Mouse (Mus musculus) neural tube, embryonic 15.5 days (tissue): ENCODE data around the gene Nkapl. TPM values are rescaled to one million over a fixed set of nuclear protein-coding genes. Genes with fewer than 3 reads are reported as not detected.
"Not testable (repeated sequence)": the region's sequence is repeated elsewhere in the genome, so short reads cannot be mapped to it uniquely, and the experiment has no call there.

ENCODE experiments used
- ATAC-seq: fragments of 200-750 bp; cut with Nextera tagmentation; 2 replicates; pipeline ENCODE4 v1.8.0; 2017; ENCODE audit warnings: mild to moderate bottlenecking, moderate TSS enrichment, moderate library complexity; ENCODE audit not compliant: low FRiP score
- H3K27ac ChIP-seq: fragments of 300-500 bp; sonication (generic); replicated peaks from 2 replicates; pipeline ENCODE4 v1.5.1; 2015; ENCODE audit warnings: mild to moderate bottlenecking, inconsistent platforms
- H3K27me3 ChIP-seq: fragments of 300-500 bp; sonication (generic); replicated peaks from 2 replicates; pipeline ENCODE4 v1.6.1; 2015; ENCODE audit warnings: inconsistent platforms
- H3K36me3 ChIP-seq: fragments of 300-500 bp; sonication (generic); 2 replicates; pipeline ENCODE4 v1.6.1; 2015; ENCODE audit warnings: inconsistent platforms
- H3K4me1 ChIP-seq: fragments of 300-500 bp; sonication (generic); 2 replicates; pipeline ENCODE4 v1.6.1; 2015; ENCODE audit warnings: inconsistent platforms
- H3K4me2 ChIP-seq: fragments of 300-500 bp; sonication (generic); 2 replicates; pipeline ENCODE4 v1.6.1; 2015; ENCODE audit warnings: inconsistent platforms, mild to moderate bottlenecking, moderate library complexity
- H3K4me3 ChIP-seq: fragments of 300-500 bp; sonication (generic); replicated peaks from 2 replicates; pipeline ENCODE4 v1.5.1; 2015; ENCODE audit warnings: mild to moderate bottlenecking, inconsistent platforms
- H3K9ac ChIP-seq: fragments of 300-500 bp; sonication (generic); replicated peaks from 2 replicates; pipeline ENCODE4 v1.6.1; 2015; ENCODE audit warnings: mild to moderate bottlenecking, inconsistent platforms
- H3K9me3 ChIP-seq: fragments of 300-500 bp; sonication (generic); replicated peaks from 2 replicates; pipeline ENCODE4 v1.6.1; 2016; ENCODE audit warnings: inconsistent platforms
- WGBS: fragments of 180-500 bp; shearing (Covaris S2); methylation state at CpG from one replicate; pipeline ENCODE4 v1.1.7; 2015; ENCODE audit warnings: mixed read lengths; 5-methylcytosine and 5-hydroxymethylcytosine counted together
- polyA plus RNA-seq: library from polyadenylated mRNA; unstranded; fragments of >200 nt; fragmentation: Nextera tagmentation; extraction: Ambion mirVana; gene quantifications from 2 replicates; pipeline ENCODE4 v1.2.1, GENCODE M21; 2015

The Nkapl gene
- polyA plus RNA-seq, result 3.0 TPM in 2 replicates

DNA sequence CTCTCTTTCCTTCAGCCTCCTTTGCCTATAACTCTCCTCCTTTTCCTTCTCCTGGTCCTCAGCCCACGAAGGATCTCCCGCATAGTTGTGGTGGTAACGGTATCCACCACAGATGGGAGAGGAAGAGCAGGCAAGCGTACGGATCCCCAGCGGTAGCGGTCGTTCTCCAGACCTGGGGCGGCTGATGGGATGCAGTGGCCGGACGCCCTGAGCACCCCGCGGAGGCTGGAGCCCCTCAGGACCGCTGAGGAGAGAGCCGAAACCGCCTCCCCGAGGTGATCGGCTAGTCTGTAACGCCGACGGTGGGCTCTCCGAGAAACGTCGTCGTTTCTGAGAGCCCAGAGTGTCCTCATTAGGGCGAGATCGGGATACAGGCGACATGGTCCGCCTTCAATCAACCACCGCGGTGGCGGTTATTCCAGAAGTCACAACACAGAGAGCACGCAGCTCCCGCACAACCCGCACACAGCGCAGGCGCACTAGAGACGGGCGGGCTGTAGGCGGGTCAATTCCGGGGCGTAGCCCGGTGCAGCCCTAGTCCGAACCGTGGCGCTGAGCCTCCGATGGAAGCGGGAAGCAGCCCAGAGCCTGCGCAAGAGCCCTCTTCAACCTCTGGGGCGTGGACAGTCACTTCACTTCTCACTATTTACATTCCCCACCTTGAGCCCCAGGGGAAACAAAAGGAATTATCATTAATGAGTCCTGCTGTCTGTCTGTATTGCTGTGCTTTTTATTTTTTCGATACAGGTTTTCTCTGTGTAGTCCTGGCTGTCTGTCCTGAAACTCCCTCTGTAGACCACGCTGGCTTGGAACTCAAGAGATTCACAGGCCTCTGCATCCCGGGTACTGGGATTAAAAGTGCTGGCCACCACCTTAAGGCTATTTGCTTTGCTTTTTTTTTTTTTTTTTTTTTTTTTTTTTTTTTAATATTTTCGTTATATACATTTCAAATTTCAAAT lies at the start of gene Nkapl:
Gene Nkapl, minus strand, starts transcription at position 449 of the 959 bp plus-strand sequence.
- H3K4me2 ChIP-seq, result peak within 1 kb of the TSS; percentile 92
- H3K9ac ChIP-seq, result peak within 1 kb of the TSS; percentile 69
- WGBS, result under 1% methylated on average over 54 of the region's 54 CpGs
- H3K36me3 ChIP-seq, result no peaks in the 10 kb centered on the region
- ATAC-seq, result peak; percentile 100
- no peaks in the 10 kb centered on the region for H3K9me3 ChIP-seq
- 0 out of 2 replicates have a peak, but pooled peaks cover 8% of the 10 kb centered on the region for H3K4me1 ChIP-seq
- peak within 1 kb of the TSS; percentile 83 for H3K27ac ChIP-seq
- peak within 1 kb of the TSS; percentile 66 for H3K4me3 ChIP-seq
- no peaks in the 10 kb centered on the region; the same call in 1 of the 2 replicates for H3K27me3 ChIP-seq

DNA sequence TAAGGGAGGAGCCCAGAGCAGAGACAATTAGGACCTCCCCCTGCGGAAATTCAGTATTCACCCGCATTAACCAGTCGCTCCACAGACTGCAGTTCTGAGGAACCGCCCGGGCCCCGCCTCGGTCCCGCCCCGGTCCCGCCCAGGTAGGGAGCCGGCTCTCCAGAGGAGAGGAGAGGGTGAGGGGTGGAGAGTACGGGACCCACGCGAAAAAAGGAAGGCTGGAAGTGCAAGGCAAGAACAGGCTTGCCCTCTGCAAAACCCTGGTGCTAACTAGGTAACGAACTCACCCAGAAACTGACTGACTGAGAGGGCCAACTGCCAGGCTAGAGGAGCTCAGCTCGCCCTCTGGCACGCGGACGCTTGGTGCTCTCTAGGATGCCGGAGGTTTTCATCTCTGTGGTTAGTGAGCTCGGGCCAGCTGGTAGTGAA lies 37.9 kb upstream of the Nkapl start:
- Histone ChIP-seq H3K9me3 (no peaks in the 10 kb centered on the region), H3K9ac (peak overlapping the region; percentile 59), H3K4me1 (0 out of 2 replicates have a peak, but pooled peaks cover 4% of the 10 kb centered on the region), H3K27me3 (no peaks in the 10 kb centered on the region), H3K36me3 (no peaks in the 10 kb centered on the region), H3K4me2 (peak overlapping the region; percentile 68), H3K4me3 (peak overlapping the region; percentile 73), H3K27ac (peak overlapping the region; percentile 89)
- 0% methylated on average over 21 of the region's 21 CpGs for WGBS
- peak; percentile 99 for ATAC-seq

DNA sequence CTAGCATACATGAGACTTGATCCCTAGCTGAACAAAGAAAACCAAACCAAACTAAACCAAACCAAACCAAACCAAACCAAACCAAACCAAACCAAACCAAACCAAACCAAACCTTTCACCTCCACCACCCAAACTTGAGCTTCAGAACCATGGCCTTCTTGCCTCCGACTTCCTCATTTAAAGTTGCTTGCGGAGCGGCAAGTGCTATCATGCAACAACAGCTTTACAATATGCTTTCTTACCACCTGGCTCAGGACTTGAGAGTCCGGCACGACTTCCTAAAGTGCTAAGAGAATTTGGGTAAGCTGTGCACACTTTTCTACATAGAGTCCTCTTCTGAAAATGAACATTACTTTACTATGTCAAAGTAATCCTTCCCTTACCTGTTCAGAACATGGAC lies 34.0 kb upstream of the Nkapl start:
- Histone ChIP-seq H3K4me3 (no peak overlapping the region), H3K9ac (no peak overlapping the region), H3K36me3 (no peaks in the 10 kb centered on the region), H3K4me2 (no peak overlapping the region), H3K4me1 (0 out of 2 replicates have a peak, but pooled peaks cover 4% of the 10 kb centered on the region), H3K27me3 (no peaks in the 10 kb centered on the region), H3K27ac (no peak overlapping the region), H3K9me3 (no peaks in the 10 kb centered on the region)
- no peak for ATAC-seq
- WGBS, result 89% methylated on average over 5 of the region's 5 CpGs

DNA sequence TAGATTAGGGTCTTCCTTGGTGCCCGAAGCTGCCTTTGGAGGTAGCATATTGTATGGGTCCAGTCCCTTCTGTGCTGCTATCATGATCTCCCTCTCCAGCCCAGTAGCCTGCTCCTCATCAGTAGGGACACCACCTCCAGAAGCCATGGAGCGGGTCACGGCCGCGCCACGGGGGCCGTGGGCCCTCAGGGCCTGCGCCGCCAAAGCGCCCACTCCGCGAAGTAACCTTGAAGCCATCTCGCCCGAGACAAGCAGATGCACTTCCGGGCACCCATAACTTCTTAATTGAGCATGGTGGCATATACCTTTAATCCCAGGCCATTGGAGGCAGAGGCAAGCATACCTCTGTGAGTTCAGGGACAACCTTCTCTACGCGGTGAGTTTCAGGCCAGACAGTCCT lies 32.9 kb upstream of the Nkapl start, which contains the start of gene Gm11273:
Gene Gm11273, minus strand, starts transcription at position 237 of the 400 bp plus-strand sequence.
- not testable (repeated sequence) for H3K27ac ChIP-seq, H3K9ac ChIP-seq, H3K27me3 ChIP-seq, H3K4me3 ChIP-seq, H3K4me2 ChIP-seq, H3K9me3 ChIP-seq, ATAC-seq, H3K36me3 ChIP-seq, H3K4me1 ChIP-seq
- WGBS, result 94% methylated on average over 17 of the region's 17 CpGs

DNA sequence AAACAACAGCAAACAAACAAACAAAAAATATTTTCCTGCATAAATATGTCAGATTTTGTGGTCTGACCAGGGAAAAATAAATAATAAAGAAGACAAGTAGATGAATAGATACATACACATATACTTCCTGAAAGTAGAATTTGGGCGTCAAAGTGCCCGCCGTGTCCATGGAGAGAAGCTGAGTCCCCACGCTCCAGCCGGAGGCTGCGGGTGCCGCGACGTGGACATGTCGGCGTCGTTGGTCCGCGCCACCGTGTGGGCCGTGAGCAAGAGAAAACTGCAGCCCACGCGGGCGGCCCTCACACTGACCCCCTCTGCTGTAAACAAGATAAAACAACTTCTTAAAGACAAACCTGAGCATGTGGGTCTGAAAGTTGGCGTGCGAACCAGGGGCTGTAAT lies 26.8 kb upstream of the Nkapl start, which contains the start of gene AK157302:
Gene AK157302, plus strand, starts transcription at position 144 of the 400 bp plus-strand sequence.
- Histone ChIP-seq H3K4me3 (no peak within 1 kb of the TSS), H3K27ac (no peak within 1 kb of the TSS), H3K36me3 (no peaks in the 10 kb centered on the region), H3K4me1 (no peaks in the 10 kb centered on the region), H3K9ac (no peak within 1 kb of the TSS), H3K4me2 (no peak within 1 kb of the TSS), H3K9me3 (no peaks in the 10 kb centered on the region), H3K27me3 (no peaks in the 10 kb centered on the region)
- ATAC-seq, result no peak
- WGBS, result 93% methylated on average over 21 of the region's 21 CpGs

DNA sequence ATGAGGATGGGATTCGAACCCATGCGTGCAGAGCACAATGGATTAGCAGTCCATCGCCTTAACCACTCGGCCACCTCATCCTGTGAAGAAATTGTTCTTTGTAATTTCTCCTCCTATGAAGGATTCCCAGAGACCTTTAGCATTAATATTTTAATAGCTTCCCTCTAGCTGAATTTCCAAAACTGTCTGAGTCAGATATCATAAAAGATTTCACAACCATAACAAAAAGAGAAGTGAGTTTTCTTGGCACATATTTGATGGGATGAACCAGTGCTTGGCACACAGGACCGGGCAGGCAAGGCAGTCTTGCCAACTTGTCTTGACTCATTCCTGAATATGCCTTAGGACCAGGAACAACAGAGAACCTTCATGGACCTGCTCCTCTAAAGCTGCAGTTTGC lies 24.5 kb upstream of the Nkapl start:
- ATAC-seq, result no peak
- H3K4me1 ChIP-seq, result no peaks in the 10 kb centered on the region

DNA sequence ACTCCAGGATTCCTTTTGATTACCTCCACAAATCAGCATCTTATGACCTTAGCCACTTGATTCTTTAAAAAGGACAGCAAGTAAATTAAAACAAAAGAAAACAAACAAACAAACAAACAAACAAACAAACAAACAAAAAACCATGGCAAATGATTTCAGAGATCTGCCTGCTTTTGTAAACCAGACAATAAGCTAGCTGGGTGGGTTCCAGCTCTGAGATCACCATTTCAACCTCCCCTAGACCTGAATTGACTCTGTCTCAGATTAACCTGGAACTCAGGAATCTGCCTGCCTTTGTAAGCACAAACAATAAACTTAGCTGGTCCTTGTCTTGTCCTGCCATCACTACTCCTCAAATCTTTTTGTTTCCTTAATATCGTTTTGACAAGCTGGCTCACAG lies 18.6 kb upstream of the Nkapl start:
- Histone ChIP-seq H3K4me2 (no peak overlapping the region), H3K4me3 (no peak overlapping the region), H3K27ac (no peak overlapping the region), H3K36me3 (peaks cover 33% of the 10 kb centered on the region), H3K9ac (no peak overlapping the region), H3K4me1 (no peaks in the 10 kb centered on the region), H3K9me3 (0 out of 2 replicates have a peak, but pooled peaks cover 4% of the 10 kb centered on the region), H3K27me3 (no peaks in the 10 kb centered on the region)
- no peak for ATAC-seq
- 89% methylated on average over 1 of the region's 1 CpGs for WGBS

More for the DNA sequence above, 24.5 kb upstream of the Nkapl start:
- Histone ChIP-seq H3K9me3 (no peaks in the 10 kb centered on the region), H3K4me2 (no peak overlapping the region), H3K36me3 (0 out of 2 replicates have a peak, but pooled peaks cover 2% of the 10 kb centered on the region), H3K27me3 (no peaks in the 10 kb centered on the region), H3K27ac (no peak overlapping the region), H3K4me3 (no peak overlapping the region), H3K9ac (no peak overlapping the region)
- WGBS, result 95% methylated on average over 5 of the region's 5 CpGs

DNA sequence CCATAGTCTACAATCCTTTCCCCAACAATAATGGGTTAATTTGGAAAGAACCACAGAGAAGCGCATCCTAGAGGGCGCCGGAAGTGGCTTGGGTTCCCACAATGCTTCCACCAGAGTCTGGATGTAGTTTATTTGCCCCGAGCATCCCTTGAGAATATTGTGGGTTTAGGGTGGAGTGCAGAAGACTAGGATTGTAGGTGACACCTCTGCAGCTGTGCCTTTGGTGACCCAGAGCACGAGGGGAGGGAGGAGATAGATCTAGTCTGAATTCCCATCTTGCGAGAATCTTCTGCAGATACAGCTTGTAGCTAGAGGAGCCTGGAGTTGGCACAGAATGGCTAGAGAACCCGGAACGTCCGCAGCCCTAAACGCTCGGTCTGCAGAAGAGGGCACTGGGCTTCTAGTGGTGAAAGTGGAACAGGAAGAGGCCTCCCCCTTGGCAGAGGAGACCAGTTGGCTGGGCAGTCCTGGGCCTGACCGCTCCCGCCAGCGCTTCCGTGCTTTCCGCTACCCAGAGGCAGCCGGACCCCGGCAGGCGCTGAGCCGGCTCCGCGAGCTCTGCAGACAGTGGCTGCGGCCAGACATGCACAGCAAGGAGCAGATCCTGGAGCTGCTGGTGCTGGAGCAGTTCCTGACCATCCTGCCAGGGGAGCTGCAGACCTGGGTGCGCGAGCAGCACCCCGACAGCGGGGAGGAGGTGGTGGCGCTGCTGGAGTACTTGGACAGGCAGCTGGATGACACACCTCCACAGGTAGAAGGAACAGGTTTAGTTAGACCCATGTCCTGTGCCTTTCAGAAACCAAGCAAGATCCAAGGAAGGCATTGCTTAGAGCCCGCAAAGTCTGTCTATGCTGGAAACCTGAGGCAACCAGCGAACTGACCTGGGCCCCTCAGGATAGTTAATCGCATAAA lies 10.7 kb upstream of the Nkapl start, which contains the start of the genes Zkscan4 and Gm10065:
Gene Zkscan4, plus strand, starts transcription at position 149 of the 912 bp plus-strand sequence.
Gene Gm10065, minus strand, starts transcription at position 683 of the 912 bp plus-strand sequence.
- H3K27me3 ChIP-seq, H3K9me3 ChIP-seq, H3K36me3 ChIP-seq: not testable (repeated sequence)
- Histone ChIP-seq H3K9ac (peak within 1 kb of the TSS; percentile 67), H3K4me2 (peak within 1 kb of the TSS; percentile 64), H3K4me3 (peak within 1 kb of the TSS; percentile 55), H3K4me1 (peaks cover 18% of the 10 kb centered on the region), H3K27ac (peak within 1 kb of the TSS; percentile 82)
- peak; percentile 95 for ATAC-seq
- WGBS, result 3% methylated on average over 30 of the region's 31 CpGs

DNA sequence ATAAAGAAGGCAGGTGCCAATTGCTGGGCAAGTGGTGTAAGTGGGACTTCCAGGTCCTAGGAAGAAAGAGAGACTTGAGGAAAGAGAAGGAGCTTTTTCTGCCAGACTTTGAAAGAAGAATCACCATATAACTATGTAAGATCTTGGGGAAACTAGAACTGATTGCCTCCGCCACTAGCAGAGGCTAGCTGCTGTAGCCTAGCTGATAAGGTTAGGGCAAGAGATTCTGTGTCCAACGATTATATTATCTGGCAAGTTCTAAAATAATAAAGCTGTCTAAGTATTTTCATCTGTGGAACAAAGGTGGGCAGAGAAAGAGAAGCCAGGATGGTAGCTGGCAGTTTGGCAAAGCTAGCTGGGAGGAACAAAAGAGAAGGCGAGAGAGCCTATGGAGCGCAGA lies 4.1 kb upstream of the Nkapl start:
- no peak overlapping the region for H3K4me3 ChIP-seq
- no peak overlapping the region for H3K9ac ChIP-seq
- no peaks in the 10 kb centered on the region for H3K36me3 ChIP-seq
- 0 out of 2 replicates have a peak, but pooled peaks cover 8% of the 10 kb centered on the region for H3K4me1 ChIP-seq
- no peak overlapping the region for H3K4me2 ChIP-seq
- H3K9me3 ChIP-seq, result no peaks in the 10 kb centered on the region
- no peaks in the 10 kb centered on the region for H3K27me3 ChIP-seq
- whole genome bisulfite sequencing, result 27% methylated on average over 4 of the region's 4 CpGs
- no peak for ATAC-seq
- no peak overlapping the region for H3K27ac ChIP-seq

DNA sequence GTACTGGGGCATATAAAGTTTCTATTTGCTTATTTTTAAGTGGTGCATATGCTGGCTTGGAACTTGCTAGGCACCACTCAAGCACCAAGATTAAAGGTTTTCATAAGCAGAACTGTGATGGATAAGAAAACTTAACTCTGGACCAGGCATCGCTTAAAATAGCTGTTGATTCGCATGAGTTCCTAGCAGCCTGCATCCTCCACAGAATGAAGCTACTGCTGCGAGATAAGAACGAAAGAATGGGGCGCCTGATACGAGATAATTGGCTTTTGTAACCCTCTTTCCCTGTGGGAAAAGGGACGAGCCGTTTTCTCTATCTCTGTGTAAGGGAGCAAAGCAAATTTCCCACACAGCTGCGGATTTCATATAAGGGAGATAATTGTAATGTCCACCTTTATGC lies 788 bp upstream of the Nkapl start:
- Histone ChIP-seq H3K36me3 (no peaks in the 10 kb centered on the region), H3K9me3 (no peaks in the 10 kb centered on the region), H3K4me3 (peak overlapping the region; percentile 66; the same call in 1 of the 2 replicates), H3K27me3 (no peaks in the 10 kb centered on the region), H3K9ac (peak overlapping the region; percentile 5; the same call in 1 of the 2 replicates), H3K27ac (no peak overlapping the region), H3K4me1 (0 out of 2 replicates have a peak, but pooled peaks cover 8% of the 10 kb centered on the region), H3K4me2 (peak overlapping the region; percentile 92)
- 36% methylated on average over 9 of the region's 9 CpGs for WGBS
- no peak for ATAC-seq

DNA sequence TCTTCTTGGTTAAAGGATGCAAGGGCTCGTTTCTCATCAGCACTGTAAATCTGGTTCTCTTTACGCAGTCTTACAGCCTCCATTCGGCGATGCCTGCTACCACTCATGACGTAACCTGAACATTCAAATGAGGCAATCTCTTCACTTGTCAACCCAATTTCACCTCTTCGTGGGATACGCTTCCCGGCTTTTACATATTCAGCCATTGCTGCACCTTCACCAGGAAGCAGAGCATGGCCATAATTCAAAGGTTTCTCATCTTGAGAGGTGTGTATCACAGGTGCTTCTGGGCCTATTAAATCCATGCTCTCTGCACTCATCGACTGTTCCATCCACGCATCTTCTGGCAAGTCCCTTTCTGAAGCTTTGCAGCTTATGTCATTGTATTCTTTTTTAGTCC lies 973 bp downstream of the Nkapl start:
- peak overlapping the region; percentile 92 for H3K4me2 ChIP-seq
- 0 out of 2 replicates have a peak, but pooled peaks cover 8% of the 10 kb centered on the region for H3K4me1 ChIP-seq
- no peaks in the 10 kb centered on the region for H3K9me3 ChIP-seq
- no peak overlapping the region for H3K27ac ChIP-seq
- 80% methylated on average over 10 of the region's 10 CpGs for WGBS
- H3K9ac ChIP-seq, result no peak overlapping the region
- ATAC-seq, result no peak
- no peak overlapping the region for H3K4me3 ChIP-seq
- no peaks in the 10 kb centered on the region for H3K36me3 ChIP-seq
- H3K27me3 ChIP-seq, result no peaks in the 10 kb centered on the region; the same call in 1 of the 2 replicates
